In the genomic region with DNA sequence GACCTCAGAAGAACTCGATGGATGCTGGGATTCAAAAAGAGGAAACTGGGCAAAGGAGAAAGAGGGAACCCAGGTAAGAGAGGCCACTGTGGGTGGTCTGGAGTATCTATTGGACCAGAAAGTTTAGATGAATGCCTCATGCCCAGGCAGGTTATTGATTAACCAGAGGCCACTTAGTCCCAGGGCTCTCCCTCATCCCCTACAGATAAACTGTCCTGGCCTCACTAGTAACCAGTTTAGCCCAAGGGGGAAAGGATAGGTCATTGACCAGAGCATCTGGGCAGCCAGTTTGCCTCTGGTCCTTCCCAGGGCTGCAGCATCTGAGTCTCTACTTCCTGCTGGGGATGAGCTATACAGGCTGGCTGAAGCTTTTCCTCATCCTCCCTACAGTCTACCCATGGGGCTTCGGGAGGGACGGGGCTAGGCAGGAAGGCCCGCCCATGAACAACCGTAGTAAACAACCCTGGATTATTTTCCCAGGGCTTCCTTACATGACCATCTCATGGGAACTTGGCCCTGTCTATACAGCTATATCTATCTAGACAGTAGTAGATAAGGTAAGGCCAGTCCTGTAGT, we compare ENCODE assay signal across 37 mouse cellular contexts. TPM values are rescaled to one million over a fixed set of nuclear protein-coding genes. Genes with fewer than 3 reads are reported as not detected.
DNase-seq lines count a peak whose midpoint lies in the region; ATAC-seq and TF ChIP-seq lines count a peak whose summit lies in the region.
"Had no signal": no experiment of that assay in that cellular context is flagged by ENCODE, and none has a peak within 500 bp of the region (broad histone marks: within the 10 kb centered on the region; RNA-seq: fewer than 3 reads in every experiment).

No protein-coding gene starts in this region.

- H3K4me1 ChIP-seq in intestine, embryonic 14.5 days (replicated peaks; ENCODE audit: control insufficient read depth, insufficient read depth, low read length) = no peaks in the 10 kb centered on the region
- H3K4me1 ChIP-seq in intestine, postnatal 0 days (replicated peaks; ENCODE audit: control insufficient read depth, insufficient read depth, low read length) = no peaks in the 10 kb centered on the region
- H3K4me1 ChIP-seq in kidney, postnatal 0 days (replicated peaks; ENCODE audit: insufficient read depth, low read length) = no peaks in the 10 kb centered on the region
- H3K4me1 ChIP-seq in intestine, embryonic 15.5 days (replicated peaks) = no peaks in the 10 kb centered on the region
- H3K4me1 ChIP-seq: embryonic facial prominence, embryonic 10.5 days; embryonic facial prominence, embryonic 15.5 days; forebrain, embryonic 12.5 days; lung, embryonic 15.5 days; midbrain, embryonic 10.5 days; neural tube, embryonic 12.5 days had no signal

- H3K4me3 ChIP-seq in intestine, embryonic 14.5 days (ENCODE audit: low read depth, low read length) = no peak overlapping the region
- no peak overlapping the region for H3K4me3 ChIP-seq in intestine, postnatal 0 days (ENCODE audit: low read depth, low read length)
- no peak overlapping the region for H3K4me3 ChIP-seq in kidney, postnatal 0 days (replicated peaks; ENCODE audit: low read depth, low read length)
- no peak overlapping the region for H3K4me3 ChIP-seq in intestine, embryonic 15.5 days (replicated peaks)
- H3K4me3 ChIP-seq: embryonic facial prominence, embryonic 10.5 days; embryonic facial prominence, embryonic 15.5 days; forebrain, embryonic 12.5 days; lung, embryonic 15.5 days; midbrain, embryonic 10.5 days; myocyte; neural tube, embryonic 12.5 days had no signal

- H3K9ac ChIP-seq in intestine, embryonic 14.5 days (ENCODE audit: low read length) = no peak overlapping the region
- H3K9ac ChIP-seq in intestine, postnatal 0 days (ENCODE audit: low read depth, low read length) = no peak overlapping the region
- H3K9ac ChIP-seq in kidney, postnatal 0 days (ENCODE audit: low read depth, low read length) = no peak overlapping the region
- H3K9ac ChIP-seq in intestine, embryonic 15.5 days = no peak overlapping the region
- H3K9ac ChIP-seq: embryonic facial prominence, embryonic 15.5 days; forebrain, embryonic 12.5 days; forebrain, postnatal 0 days; hindbrain, embryonic 14.5 days; lung, embryonic 15.5 days; neural tube, embryonic 12.5 days had no signal

- peak; percentile 31; the same call in 1 of the 2 replicates for ATAC-seq in intestine, embryonic 14.5 days (replicated peaks; ENCODE audit: low FRiP score, low TSS enrichment, low read depth)
- no peak for ATAC-seq in intestine, postnatal 0 days
- peak; percentile 31; the same call in 1 of the 2 replicates for ATAC-seq in kidney, postnatal 0 days (replicated peaks; ENCODE audit: low FRiP score, low read depth)
- ATAC-seq in Patski = peak; percentile 39
- peak; percentile 61 for ATAC-seq in intestine, embryonic 15.5 days
- ATAC-seq: activated CD4-positive, CD25-positive, alpha-beta regulatory T cell, adult 4 months; forebrain, postnatal 0 days had no signal

- in situ Hi-C loops in Patski (cut with MboI; ENCODE audit: low pct_unique_long_range_greater_than_20kb) = no loop called here

- POLR2A ChIA-PET in Patski (lab: Charles Lee) = no interaction called here

- no peaks in the 10 kb centered on the region for H3K27me3 ChIP-seq in intestine, embryonic 14.5 days (replicated peaks; ENCODE audit: control insufficient read depth, insufficient read depth, low read length)
- H3K27me3 ChIP-seq in intestine, postnatal 0 days (replicated peaks; ENCODE audit: control insufficient read depth, insufficient read depth, low read length) = no peaks in the 10 kb centered on the region
- no peaks in the 10 kb centered on the region for H3K27me3 ChIP-seq in kidney, postnatal 0 days (ENCODE audit: insufficient read depth, low read length)
- H3K27me3 ChIP-seq in Patski = peaks cover 3% of the 10 kb centered on the region
- no peaks in the 10 kb centered on the region for H3K27me3 ChIP-seq in intestine, embryonic 15.5 days (replicated peaks)
- H3K27me3 ChIP-seq: embryonic facial prominence, embryonic 15.5 days; forebrain, embryonic 12.5 days; lung, embryonic 15.5 days; neural tube, embryonic 12.5 days had no signal

- H3K9me3 ChIP-seq in intestine, embryonic 14.5 days (ENCODE audit: control insufficient read depth, low read length) = no peaks in the 10 kb centered on the region
- no peaks in the 10 kb centered on the region for H3K9me3 ChIP-seq in intestine, postnatal 0 days (ENCODE audit: control insufficient read depth)
- no peaks in the 10 kb centered on the region for H3K9me3 ChIP-seq in kidney, postnatal 0 days (replicated peaks; ENCODE audit: low read length)
- H3K9me3 ChIP-seq in intestine, embryonic 15.5 days = no peaks in the 10 kb centered on the region
- H3K9me3 ChIP-seq: embryonic facial prominence, embryonic 10.5 days; embryonic facial prominence, embryonic 15.5 days; forebrain, embryonic 12.5 days; lung, embryonic 15.5 days; midbrain, embryonic 10.5 days; neural tube, embryonic 12.5 days had no signal

- peaks cover 14% of the 10 kb centered on the region for H3K36me3 ChIP-seq in intestine, embryonic 14.5 days (ENCODE audit: control insufficient read depth, insufficient read depth, low read length)
- peaks cover 2% of the 10 kb centered on the region; the same call in 1 of the 2 replicates for H3K36me3 ChIP-seq in intestine, postnatal 0 days (ENCODE audit: control insufficient read depth, insufficient read depth)
- 0 out of 2 replicates have a peak, but pooled peaks cover 8% of the 10 kb centered on the region for H3K36me3 ChIP-seq in kidney, postnatal 0 days (ENCODE audit: insufficient read depth, low read length)
- H3K36me3 ChIP-seq in intestine, embryonic 15.5 days = 0 out of 2 replicates have a peak, but pooled peaks cover 4% of the 10 kb centered on the region

- CTCF ChIA-PET in Patski (lab: Charles Lee) = interaction anchor here (1.4 to 1.5 kb wide), 2 partner anchors 10 to 15 kb away, joined by 4 to 6 read pairs; no protein-coding TSS in a partner anchor

- no peak for DNase-seq in intestine, embryonic 14.5 days (ENCODE audit: low spot score)
- DNase-seq in kidney, postnatal 0 days (ENCODE audit: low spot score) = peak; percentile 4
- no peak for DNase-seq in kidney, postnatal 10 days
- no peak for DNase-seq in Patski (ENCODE audit: low read depth, low spot score)
- no peak for DNase-seq in left cerebral cortex, postnatal 14 days (ENCODE audit: low spot score in 2 of 2)
- no peak for DNase-seq in layer of hippocampus, adult 8-10 months (ENCODE audit: low spot score in 2 of 2)
- DNase-seq: adrenal gland, adult 2 months; adrenal gland, postnatal 36 days; B cell, adult 2 months; cerebellum, adult 18-20 months; cerebellum, postnatal 10 days; forebrain, postnatal 0 days; layer of hippocampus, postnatal 36 days; right cerebral cortex, adult 18-20 months; spleen, adult 18-20 months had no signal

- intact Hi-C loops in left cerebral cortex, postnatal 14 days (cut with DNase I) = no loop called here

- 72% methylated on average over 5 of the region's 5 CpGs for WGBS in intestine, embryonic 14.5 days
- 40% methylated on average over 5 of the region's 5 CpGs for WGBS in intestine, postnatal 0 days
- 64% methylated on average over 5 of the region's 5 CpGs for WGBS in kidney, postnatal 0 days
- 60% methylated on average over 5 of the region's 5 CpGs for WGBS in intestine, embryonic 15.5 days

- no peak overlapping the region for H3K4me2 ChIP-seq in intestine, embryonic 14.5 days (ENCODE audit: low read length)
- no peak overlapping the region for H3K4me2 ChIP-seq in intestine, postnatal 0 days (replicated peaks; ENCODE audit: low read depth)
- no peak overlapping the region for H3K4me2 ChIP-seq in kidney, postnatal 0 days (ENCODE audit: low read length)
- H3K4me2 ChIP-seq in intestine, embryonic 15.5 days (replicated peaks) = no peak overlapping the region
- H3K4me2 ChIP-seq: embryonic facial prominence, embryonic 15.5 days; forebrain, embryonic 12.5 days; hindbrain, embryonic 14.5 days; lung, embryonic 15.5 days; neural tube, embryonic 12.5 days had no signal

- no peak for TF ChIP-seq CTCF in intestine, postnatal 0 days (IDR thresholded peaks at IDR 0.05; ENCODE audit: low read depth)
- TF ChIP-seq CTCF in kidney, postnatal 0 days (IDR thresholded peaks at IDR 0.05; ENCODE audit: low read depth) = no peak
- no peak for TF ChIP-seq CTCF in Patski (IDR thresholded peaks at IDR 0.05)

- H3K27ac ChIP-seq in intestine, embryonic 14.5 days (ENCODE audit: low read depth) = no peak overlapping the region
- no peak overlapping the region for H3K27ac ChIP-seq in intestine, postnatal 0 days (ENCODE audit: low read depth, low read length)
- no peak overlapping the region for H3K27ac ChIP-seq in kidney, postnatal 0 days
- H3K27ac ChIP-seq in intestine, embryonic 15.5 days = no peak overlapping the region
- H3K27ac ChIP-seq: embryonic facial prominence, embryonic 10.5 days; embryonic facial prominence, embryonic 15.5 days; forebrain, embryonic 12.5 days; hindbrain, embryonic 14.5 days; lung, embryonic 15.5 days; midbrain, embryonic 10.5 days; neural tube, embryonic 12.5 days had no signal

RNA-seq across cellular contexts. Expression of gene Gm38100, which starts 6.3 kb away (rescaled TPM):
- polyA plus RNA-seq in intestine, embryonic 14.5 days (2014; fragmentation: Nextera tagmentation; extraction: Ambion mirVana) = 0.14 TPM in 1 of 2 replicates, not detected in the other
- polyA plus RNA-seq in intestine, postnatal 0 days (2015; fragmentation: Nextera tagmentation; extraction: Ambion mirVana) = not detected in 2 replicates
- not detected in 2 replicates for polyA plus RNA-seq in kidney, postnatal 0 days (2015; fragmentation: Nextera tagmentation; extraction: Ambion mirVana)
- not detected for polyA plus RNA-seq in Patski (2021)
- not detected in 2 replicates for polyA plus RNA-seq in intestine, embryonic 15.5 days (2015; fragmentation: Nextera tagmentation; extraction: Ambion mirVana)
- total RNA-seq in left cerebral cortex, postnatal 14 days (2021) = not detected
- not detected for total RNA-seq in layer of hippocampus, adult 8-10 months (2022)
- total RNA-seq: adrenal gland, adult 2 months; adrenal gland, postnatal 36 days; common myeloid progenitor, adult 5-6 weeks; forebrain, postnatal 0 days; gastrocnemius, adult 8-10 months; gastrocnemius, postnatal 4 days; hematopoietic stem cell, adult 5-6 weeks; layer of hippocampus, postnatal 36 days; left cerebral cortex, postnatal 10 days; liver, adult 2 months; megakaryocyte progenitor cell, adult 5-6 weeks; midbrain, postnatal 0 days had no signal
- polyA plus RNA-seq: activated CD4-positive, CD25-positive, alpha-beta regulatory T cell, adult 4 months; adrenal gland, adult 2 months; brain, embryonic 14.5 days; embryonic facial prominence, embryonic 10.5 days; forebrain, postnatal 0 days; hindbrain, embryonic 14.5 days; limb, embryonic 11.5 days; liver, adult 2 months; lung, embryonic 15.5 days; myocyte; neural tube, embryonic 12.5 days; urinary bladder, adult 2 months had no signal

RNA-seq across cellular contexts. Expression of gene Exo1, which starts 33.4 kb away (rescaled TPM):
- polyA plus RNA-seq in intestine, embryonic 14.5 days (2014; fragmentation: Nextera tagmentation; extraction: Ambion mirVana) = 79.7 and 84.9 TPM in 2 replicates
- polyA plus RNA-seq in intestine, postnatal 0 days (2015; fragmentation: Nextera tagmentation; extraction: Ambion mirVana) = 8.5 and 10.6 TPM in 2 replicates
- polyA plus RNA-seq in kidney, postnatal 0 days (2015; fragmentation: Nextera tagmentation; extraction: Ambion mirVana) = 25.5 and 32.8 TPM in 2 replicates
- 18.3 TPM for polyA plus RNA-seq in Patski (2021)
- polyA plus RNA-seq in intestine, embryonic 15.5 days (2015; fragmentation: Nextera tagmentation; extraction: Ambion mirVana) = 58.8 and 62.7 TPM in 2 replicates
- total RNA-seq in left cerebral cortex, postnatal 14 days (2021) = 1 to 10 TPM; 1.2 to 1.7 TPM
- total RNA-seq in layer of hippocampus, adult 8-10 months (2022) = 1 to 10 TPM in 1 of 4 experiments, under 1 TPM in 3; 0.45 to 1.4 (median 0.78) TPM
- total RNA-seq: gastrocnemius, adult 8-10 months had no signal
- polyA plus RNA-seq: liver, adult 2 months had no signal
